Mouse (Mus musculus) skeletal muscle tissue, adult 2 months (tissue): Measurements from ENCODE around the gene Pak2.
"Not testable (repeated sequence)": the region's sequence is repeated elsewhere in the genome, so short reads cannot be mapped to it uniquely, and the experiment has no call there.

Experiments
- DNase-seq: peaks from one replicate; pipeline ENCODE4 v3.0.0-alpha.2; 2012; ENCODE audit warnings: low read depth, low spot score

The Pak2 gene

DNA sequence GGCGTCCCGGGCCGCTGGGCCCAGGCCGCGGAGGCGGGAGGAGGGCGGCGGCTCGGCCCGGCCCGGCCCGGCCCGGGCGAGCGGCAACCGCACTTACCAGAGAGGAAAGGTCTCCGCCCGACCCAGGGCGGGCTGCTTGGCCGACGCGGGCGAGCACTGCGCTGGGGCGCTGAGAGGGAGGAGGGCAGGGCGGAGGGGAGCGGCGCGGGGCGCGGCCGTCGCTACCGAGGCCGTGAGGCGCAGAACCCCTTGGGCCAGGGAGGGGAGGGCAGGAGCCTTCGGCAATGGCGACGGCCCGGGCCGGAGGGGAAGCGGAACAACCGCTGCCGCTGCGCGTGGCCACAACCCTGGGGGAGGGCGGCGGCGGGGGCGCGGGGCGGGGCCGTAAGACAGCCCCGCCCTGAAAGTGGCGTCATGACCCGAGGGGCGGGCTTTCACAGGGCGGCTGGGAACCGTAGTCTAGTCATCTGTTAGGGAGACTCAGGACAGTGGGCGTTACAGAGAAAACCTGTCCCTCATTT, at the start of gene Pak2:
TSS of gene Pak2 (minus strand) at position 352 of the 521 bp plus-strand sequence.
- DNase-seq: peak; percentile 75

DNA sequence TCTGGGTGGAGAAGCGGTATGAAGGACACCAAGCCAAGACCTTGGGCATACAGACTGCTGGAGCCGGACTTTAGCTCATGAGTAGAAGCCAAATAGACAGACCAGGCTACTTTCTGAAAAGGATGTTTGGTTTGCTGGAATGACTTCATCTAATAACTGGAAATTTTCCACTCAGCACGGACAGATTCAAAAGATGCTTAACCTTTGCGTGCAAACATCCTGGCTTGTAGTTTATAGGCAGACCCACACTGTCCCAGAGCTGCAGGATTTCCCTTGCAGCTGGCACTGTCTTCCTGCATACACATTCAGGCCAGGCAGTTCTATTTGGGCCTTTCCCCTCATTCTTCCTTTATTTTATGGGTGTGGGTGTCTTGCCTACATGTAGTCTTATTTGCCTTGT, 47.9 kb upstream of the Pak2 start:
- DNase-seq: no peak

DNA sequence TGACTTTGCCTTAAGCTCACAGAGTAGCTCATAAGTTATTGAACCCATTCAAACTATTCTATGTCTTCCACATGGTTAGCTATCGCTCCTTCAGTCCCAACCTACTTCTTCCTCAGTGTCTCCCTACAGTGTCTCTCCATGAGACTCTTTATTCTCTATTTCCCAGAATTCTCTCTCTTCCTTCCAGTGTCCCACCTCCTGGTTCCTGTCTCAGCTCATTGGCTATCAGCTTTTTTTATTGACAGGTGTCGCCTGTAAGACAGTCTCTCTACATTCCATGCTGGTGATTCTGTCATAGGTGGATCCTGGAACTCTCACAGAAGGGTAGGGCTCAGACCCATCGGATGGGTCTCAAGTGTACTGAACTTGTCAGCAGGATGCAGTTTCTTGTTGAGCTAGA, 46.2 kb upstream of the Pak2 start:
- DNase-seq: no peak

DNA sequence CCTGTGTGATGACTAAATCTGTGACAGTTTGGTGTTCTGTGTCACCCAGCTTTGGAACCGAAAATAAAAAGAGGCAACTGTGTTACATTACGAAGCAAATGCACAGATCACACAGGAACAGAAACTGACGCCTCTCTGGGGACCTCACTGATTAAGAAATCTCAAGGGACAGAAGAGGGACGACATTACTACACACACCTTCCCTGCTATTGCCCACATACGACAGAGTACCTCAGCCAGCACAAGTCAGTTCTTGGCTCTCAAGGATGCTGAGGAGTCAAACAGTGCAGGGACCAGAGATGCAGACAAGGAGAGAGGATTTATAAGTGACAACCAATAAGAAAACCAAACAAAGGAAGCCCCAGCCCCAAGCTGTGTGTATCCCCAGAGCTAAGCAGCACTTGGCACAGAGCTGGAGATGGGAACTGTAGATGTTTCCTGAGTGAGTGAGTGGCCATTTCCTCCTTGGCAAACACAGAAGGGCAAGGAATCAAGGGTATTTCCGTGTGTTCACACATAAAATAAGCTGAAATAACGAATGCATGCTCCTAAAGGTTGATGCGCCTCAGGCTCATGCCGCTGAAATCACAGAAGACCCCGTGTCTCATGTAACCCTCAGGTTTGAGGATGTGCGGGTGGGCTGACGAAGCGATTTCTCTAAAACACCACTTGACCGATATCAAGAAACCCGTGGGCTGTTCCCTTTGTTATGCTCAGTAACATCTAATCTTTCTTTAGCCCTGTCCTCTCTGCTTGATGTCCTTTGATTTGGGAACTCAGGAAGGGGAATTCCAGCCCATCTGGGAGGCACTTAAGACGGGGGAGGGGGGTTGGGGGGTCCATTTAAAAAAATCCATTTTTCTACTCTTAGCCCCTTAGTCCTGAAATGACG, 45.5 kb upstream of the Pak2 start:
- DNase-seq: no peak

DNA sequence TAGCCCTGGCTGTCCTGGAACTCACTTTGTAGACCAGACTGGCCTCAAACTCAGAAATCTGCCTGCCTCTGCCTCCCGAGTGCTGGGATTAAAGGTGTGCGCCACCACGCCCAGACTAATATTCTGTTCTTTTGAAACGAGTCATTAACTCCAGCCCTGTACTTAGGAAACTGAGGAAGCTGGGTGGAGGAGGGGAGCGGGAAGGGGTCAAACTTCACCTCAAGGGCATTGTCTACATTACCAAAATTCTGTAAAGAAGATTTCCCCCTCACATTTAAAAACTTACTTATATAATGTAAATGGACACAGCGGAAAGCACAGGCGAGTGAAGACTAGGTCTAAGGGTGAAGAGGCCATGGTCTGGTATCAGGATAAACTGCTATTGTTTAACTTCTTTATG, 44.9 kb upstream of the Pak2 start:
- no peak for DNase-seq

DNA sequence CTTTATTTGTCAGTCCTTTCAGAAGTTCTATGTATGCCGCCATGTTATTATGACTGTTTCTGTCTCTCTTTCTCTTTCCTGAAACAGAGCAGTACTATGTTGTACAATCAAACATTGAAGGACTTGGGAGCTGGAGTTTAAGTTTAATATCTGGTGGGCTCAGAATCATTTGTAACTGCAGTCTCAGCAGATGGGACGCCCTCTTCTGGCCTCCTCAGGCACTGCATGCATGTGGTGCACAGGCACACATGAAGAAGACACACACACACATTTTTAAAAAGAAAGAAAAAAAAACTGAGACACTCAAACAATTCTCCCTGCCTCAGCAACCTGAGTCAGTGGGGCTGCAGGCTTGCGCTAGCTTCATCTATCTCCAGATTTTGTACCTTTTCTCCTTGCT, 41.3 kb upstream of the Pak2 start:
- no peak for DNase-seq

DNA sequence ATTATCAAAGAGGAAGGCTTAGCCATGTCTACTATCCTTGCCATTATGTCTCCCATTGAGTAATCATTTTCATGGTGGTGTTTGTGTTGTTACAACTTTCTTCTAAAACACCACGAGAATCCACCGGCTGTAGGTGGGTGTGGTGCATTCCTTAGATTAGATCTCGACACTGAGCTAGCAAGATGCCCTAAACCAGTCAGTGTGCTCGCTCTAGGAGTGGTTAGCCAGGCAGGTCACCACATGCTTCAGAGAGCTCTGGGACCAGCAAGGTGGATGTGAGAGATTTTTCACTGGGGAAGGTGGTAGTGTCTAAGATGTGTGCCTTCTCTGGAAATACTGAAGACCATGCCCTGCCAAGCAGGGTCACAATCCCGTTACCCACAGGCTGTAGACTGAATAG, 37.0 kb upstream of the Pak2 start:
- DNase-seq: no peak

DNA sequence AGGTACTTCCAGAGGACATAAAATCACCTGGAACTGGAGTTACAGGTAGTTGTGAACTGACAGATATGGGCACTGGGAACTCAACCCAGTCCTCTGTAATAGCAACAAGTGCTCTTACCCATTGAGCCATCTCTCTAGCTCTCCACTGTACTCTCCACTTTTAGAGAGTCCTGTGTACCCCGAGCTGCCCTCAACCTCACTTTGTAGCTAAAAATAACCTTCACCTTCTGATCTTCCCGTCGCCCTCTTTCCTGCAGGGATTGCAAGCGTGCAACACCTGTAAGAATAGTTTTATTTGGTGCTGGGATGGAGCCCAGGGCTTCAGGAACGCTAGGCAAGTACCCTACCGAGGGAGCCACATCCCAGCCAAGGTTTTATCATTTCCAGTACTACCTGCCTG, 36.6 kb upstream of the Pak2 start:
- DNase-seq: no peak

DNA sequence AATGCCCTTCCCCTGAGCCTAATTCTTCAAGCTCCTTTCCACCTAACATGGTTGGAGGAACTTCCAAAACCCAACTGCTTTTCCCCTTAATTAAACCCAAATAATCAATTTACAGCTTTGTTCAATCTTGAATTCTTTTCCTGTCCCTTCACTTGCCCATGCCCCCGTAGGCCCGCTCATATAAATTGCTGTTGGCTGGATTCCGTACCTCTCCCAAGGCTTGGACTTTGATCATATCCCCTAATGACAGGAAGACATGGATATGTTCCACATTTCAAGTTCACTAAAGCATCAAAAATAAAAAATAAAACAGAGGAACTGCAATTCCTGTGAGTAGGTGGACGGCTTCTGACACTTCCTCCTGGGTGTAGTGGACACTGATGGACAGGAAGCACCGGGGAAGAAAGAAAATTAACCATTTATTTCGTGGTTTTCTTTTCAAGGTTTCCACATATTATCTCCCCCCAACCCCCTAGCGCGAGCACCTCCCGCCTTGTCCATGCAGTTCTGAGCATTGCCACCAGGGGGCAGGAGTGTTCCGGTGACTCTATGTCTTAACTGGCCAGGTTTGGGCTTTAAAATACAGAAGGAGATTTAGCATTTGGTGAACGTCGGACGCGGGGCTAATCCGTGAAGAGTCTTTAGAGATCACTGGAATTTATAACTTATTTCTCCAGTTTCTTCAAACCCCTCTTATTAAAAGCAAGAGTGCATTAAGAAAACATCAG, 36.0 kb upstream of the Pak2 start:
- DNase-seq: peak; percentile 55

DNA sequence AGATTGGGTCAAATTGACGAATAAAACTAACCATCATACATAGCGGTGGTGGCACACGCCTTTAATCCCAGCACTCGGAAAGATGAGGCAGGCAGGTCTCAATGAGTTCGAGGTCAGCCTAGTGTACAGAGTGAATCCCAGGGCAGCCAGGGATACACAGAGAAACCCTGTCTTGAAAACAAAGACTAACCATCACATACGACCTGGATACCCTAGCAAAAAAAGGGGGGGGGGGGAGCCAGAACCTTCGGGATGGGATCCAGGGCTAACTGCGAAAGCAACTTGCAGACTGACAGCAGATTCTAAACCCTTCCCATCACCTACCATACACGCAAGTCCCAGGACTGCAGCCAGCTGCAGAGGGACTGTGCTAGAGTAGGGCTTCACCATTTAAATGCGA, 35.3 kb upstream of the Pak2 start:
- DNase-seq: no peak

DNA sequence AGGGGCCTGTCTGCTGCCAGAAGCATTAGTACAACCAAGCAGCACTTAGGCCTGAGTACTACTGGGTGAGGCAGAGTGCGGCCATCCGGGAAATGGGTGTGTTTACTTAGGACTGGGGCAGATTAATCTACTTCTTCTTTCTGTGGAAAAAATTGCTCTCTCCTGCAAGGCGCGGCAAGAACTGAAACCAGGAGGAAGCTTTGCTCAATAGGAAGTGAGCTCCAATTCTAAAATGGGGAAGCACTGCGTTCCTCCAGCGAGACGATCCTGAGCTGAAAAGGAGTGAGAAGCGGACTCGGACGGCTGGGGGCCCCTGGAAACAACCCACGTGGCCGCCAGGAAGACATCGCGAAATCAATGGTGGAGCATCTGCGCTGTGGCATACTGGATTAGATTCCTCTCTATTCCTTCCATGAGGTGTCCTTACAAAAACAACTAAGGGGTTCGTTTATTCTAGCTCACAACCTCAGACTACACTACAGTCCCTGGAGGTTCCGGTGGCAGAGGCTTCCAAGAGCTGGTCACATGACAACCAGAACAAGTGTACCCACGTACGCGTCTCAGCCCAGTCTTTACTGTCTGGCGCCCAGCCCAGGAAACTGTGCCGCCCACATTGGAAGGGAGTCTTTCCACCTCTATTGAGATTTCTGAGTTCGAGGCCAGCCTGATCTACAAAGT, 34.5 kb upstream of the Pak2 start:
- DNase-seq: peak; percentile 59

DNA sequence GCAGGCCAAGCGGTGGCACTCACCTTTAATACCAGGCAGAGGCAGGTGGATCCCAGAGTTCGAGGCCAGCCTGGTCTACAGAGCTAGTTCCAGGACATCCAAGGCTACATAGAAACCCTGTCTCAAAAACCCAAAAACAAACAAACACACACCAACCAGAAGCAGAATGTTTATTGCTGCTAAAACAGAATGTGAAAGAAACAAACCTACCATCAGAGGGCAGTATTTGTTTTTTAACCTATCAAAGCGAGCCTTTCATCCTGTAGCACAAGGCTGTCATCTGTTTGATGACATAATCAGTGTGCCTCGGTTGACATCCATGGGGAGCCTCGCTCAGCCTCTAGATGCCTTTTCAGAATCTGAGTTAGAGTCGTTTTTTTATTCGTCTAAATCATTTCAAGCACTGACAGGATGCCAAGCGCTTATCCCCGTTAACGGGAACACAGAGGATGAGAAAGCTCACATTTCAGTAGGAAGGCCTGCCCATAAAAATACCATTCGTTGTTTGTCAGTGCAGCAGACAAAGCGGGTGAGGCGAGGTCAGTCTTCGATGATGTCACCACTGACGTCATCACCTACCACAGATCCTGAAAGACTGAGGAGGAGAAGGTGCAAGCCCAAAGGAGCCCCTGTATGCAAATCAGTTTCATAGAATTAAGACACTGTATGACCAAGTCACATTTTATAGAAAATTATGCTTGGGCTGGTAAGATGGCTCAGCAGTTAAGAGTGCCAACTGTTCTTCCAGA, 32.0 kb upstream of the Pak2 start:
- no peak for DNase-seq

DNA sequence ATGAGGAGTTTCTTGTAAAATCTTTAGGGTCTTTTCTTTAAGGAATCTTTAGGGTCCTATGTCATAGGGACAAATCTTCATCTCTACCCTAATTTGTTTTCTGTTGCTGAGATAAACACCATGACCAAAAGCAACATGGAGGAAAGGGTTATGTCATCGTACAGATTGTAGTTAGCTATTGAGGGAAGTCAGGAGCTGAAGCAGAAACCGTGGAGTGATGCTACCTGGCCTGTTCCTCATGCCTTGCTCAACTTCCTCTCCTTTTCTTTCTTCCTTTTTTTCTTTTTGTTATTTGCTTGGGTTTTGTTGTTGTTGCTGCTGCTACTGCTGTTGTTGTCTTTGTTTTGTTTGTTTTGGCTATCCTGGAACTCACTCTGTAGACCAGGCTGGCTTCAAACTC, 29.4 kb upstream of the Pak2 start:
- DNase-seq: no peak

DNA sequence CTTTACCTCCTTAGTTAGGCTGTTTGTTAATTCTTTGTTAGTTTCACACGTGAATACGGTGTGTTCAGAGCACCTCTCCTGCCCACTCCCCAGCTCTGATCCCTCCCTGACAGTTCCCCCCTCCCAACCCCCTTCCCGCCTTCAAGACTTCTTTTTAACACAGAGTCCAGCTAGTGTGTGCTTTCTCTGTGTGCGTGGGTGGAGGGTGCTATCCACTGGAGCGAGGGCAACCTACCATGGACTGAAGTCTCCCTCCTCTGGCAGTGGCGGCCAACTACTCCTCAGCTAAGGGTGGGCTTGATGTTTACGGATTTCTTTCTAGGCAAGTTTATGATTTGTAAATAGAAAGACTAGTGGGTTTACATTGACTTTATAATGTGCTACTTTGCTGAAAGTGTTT, 29.0 kb upstream of the Pak2 start:
- DNase-seq: no peak

DNA sequence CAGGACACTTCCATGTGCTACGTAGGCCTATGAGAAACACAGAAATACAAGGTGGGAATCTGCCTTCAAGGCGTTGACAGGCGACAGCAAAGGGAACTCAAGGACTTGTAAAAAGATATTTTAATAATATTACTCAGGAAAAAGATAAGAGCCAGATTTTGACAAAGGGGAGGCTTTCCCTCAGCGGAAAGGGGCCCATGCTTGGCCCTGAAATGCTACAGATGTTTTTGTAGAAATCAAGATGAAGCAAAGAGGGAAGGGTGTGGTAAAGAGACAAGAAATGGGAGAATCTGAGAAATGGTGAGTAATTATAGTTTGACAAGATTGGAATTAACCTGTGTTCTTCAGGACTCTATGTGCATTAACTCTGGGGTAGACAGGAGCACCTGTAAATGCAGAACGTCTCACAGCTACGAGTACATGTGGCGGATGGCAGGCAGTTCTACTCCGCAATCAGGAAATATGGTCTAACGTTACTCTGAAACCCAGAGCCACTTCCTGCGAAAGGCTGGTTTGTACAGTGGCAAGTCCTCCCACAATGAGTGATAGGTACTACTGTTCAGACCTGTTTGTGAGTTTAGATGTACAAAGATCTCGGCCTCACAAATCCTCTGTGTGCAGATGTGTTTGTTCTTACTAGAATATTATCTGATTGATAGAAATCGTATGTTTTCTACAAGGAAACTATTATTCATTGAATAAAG, 28.4 kb upstream of the Pak2 start:
- no peak for DNase-seq

DNA sequence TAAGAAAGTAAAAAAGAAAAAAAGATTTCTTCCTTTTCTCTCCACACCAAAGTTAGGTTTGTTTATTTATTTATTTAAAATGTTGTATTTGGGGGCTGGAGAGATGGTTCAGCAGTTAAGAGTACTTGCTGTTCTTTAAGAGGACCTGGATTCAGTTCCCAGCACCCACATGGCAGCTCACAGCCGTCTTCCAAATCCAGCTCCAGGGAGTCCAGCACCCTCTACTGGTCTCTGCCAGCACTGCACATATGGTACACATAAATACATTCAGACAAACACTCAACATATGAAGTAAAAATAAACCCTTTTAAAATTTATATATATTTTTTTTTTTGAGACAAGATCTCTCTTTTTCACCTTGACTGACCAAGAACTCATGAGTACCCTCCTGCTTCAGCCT, 26.6 kb upstream of the Pak2 start:
- no peak for DNase-seq

DNA sequence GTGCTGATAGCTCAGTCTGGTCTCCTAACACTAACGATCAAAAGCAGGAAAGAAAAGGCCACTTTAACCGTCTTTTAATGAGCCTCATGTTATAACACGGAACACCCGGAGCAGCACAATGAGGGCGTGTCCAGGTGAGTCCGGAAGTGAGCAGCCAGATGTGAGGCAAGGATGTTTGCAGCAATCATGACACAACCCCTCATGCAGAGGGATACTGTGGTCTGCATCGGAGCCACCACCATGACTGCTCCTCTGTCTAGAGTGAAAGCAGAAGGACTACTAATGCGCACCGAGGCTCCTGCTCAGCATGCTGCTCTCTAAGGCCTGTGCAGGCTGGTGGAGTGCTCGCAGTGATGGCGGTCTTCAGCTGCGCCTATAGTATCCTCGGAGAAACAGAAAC, 23.2 kb upstream of the Pak2 start:
- no peak for DNase-seq

DNA sequence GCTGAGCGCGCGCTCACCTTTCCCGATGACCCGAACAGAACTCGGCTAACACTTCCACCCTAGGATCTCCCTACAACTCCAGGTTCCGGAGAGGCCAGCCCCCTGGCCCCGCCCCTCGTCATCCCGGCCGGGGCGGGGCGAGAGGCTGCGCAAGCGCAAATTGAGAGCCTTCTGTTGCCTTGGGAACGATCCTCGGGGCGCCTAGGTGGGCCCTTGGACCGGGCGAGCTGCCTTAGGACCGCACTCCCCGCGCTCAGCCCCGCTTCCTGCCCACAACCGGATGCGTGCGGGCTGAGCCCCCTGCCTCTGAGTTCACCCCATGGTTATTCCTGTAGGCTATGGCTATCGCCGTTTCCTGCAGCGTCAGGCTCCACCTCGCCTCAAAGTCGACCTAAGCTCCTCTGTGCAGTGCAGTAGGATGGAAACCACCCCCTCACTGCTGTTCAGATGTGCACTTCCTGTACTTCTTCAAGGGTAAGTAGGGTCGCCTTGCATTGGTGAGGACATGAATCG, 20.6 kb upstream of the Pak2 start, which contains the start of the genes Pigx and Cep19:
TSS of gene Pigx (minus strand) at position 103 of the 513 bp plus-strand sequence.
TSS of gene Cep19 (plus strand) at position 163 of the 513 bp plus-strand sequence.
- DNase-seq: peak; percentile 73

DNA sequence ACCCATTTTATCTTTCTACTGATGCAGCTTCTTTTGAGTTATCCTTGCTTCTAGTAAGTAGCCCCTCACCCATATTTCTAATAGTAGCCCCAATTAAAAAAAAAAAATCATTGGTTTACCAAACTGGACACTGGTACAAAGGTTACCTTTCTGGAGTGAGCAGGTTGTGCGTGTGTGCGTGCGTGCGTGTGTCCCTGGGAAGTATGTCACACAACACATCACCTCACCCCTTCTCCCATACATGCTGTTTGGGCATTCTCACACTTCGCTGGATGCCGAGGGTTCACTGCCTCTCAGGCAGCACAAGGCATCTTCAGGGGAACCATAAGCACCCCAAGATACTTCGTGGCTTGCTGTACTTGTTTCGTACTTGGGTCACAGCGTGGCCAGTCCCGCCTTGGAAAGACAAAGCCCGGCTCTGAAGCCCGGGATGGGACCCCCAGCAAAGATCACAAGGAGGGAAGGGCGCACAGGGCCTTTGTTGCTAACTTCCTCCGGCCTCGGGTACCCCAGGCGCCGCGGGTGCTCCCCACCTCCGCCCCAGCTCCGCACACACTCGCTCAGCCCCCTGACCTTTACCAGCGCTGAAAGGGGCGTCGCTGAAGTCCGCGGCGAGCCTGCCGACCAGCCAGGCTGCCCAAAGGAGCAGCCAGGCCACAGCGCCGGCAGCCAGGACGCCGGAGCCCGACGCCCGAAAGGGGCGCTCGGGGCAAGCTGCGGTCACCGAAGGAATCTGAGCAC, 19.9 kb upstream of the Pak2 start:
- DNase-seq: no peak

DNA sequence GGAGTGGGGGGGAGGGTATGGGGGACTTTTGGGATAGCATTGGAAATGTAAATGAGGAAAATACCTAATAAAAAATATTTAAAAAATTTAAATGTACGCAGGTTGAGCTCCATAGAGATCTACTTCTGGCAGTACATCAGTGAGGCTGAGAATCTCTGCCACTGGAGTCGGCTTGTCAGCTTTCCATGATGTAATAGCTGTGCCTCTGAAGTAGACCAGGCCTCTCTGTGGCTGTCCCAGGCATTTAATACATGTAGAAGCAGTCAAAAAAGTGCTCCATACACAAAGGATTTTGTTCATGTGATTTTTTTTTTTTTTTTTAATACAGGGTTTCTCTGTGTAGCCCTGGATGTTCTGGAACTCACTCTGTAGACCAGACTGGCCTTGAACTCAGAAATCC, 18.6 kb upstream of the Pak2 start:
- not testable (repeated sequence) for DNase-seq
